Mouse (Mus musculus) liver, adult 2 months (tissue): ENCODE measurements around the gene Epn2.

ENCODE experiments used
- CTCF ChIP-seq: fragments of 200-500 bp; IDR thresholded peaks from 2 replicates; pipeline ENCODE4 v1.5.1; 2011; ENCODE audit warnings: low read depth, low read length, control low read depth
- POLR2A ChIP-seq: fragments of 200-500 bp; IDR thresholded peaks from 2 replicates; pipeline ENCODE4 v1.6.1; 2011; ENCODE audit warnings: low read length, control low read depth; ENCODE audit not compliant: insufficient read depth; ENCODE audit errors: extremely low read depth

DNA sequence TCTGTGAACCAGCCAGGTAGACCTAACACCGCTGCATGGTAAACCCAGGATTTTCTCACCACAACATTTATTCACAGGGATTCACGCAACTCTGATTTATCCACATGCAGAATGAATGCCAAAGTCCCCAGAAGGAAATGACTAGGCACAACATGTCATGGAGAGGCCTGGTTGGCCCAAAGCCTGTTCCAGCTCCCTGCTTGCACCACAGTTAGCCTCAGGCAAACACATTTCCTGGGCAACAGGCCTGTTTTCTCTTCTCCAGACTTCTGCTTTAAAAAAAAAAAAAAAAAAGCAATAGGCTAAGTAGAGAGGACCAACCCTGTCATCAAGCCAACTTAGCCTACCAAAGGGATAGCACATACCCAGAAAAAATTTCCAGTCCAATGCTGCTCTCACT, 14.9 kb downstream of the Epn2 start:
- TF ChIP-seq CTCF (no peak), POLR2A (no peak)
